Mouse (Mus musculus): ENCODE measurements at regions not wholly inside any gene's neighbourhood (a gene's known extent, or its start where the extent isn't known, plus 50 kb on each side); places are given as distances from the start of the nearest gene placed in this dataset.

DNA sequence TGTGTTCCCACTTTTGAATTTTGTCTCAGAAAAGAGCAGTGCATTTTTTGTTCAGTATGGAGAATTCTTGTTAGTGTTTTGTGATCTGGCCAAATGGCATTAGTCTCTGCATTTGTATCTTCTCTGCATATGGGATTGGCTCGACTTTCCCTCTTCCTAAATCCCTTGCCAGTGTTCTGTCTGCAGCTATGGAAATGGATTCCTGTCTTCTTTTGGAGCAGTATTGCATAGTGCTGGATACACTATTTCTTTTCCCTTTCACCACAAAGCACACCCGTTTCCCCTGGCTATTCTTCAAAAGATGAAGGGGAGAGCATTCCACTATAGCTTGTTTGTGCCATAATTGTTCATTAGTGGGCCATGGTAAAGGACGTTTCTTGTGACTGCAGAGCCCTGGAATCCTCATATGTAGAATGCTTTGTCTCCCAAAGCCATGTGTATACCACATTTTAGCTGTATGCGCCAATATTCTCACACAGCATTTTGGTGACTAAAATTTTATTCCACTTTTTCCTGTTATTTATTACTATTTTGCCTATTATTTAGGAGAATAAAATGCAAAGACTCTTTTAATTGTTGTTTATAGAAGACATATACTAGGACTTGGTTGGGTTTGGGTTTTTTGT lies 197.8 kb downstream of the Hs3st1 start:
- DNase-seq = no peak

DNA sequence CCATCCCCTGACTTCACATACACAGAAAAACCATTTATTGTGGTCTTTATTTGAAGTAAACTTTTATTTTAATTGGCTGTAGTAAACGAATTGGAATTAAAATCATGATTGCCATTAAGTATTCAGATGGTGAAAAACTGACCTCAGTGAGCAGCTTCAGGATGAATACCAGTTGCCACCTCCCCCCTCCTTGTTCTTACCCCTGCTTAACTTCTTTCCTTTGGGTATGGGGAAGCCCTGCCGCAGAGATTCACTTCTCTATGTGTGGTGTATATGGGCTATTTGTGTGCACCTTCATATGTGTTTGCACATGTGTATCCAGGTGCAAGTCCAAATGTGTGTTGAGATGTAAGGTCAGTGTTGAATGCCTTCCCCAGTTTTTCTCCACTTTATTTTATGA lies 218.2 kb downstream of the Hs3st1 start:
- no peak for DNase-seq

DNA sequence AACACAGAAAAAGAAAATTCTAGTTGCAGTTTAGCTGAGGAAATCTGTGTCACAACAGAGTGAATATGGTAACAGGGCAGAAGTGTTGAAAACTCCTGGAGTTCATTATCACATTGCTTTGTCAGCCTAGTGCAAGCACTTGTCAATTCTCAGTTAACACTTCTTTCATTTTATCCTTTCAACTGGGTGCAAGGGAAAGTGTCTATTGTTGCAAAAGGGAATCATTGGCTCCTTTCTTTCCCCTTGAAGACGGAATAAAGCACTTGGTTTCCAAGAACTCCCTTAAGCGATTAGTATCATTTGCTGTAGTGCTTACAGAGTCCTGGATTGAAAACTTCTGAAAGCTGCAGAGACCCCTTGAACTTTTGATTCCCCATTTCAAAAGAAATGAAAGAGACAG lies 218.9 kb downstream of the Hs3st1 start:
- no peak for DNase-seq

DNA sequence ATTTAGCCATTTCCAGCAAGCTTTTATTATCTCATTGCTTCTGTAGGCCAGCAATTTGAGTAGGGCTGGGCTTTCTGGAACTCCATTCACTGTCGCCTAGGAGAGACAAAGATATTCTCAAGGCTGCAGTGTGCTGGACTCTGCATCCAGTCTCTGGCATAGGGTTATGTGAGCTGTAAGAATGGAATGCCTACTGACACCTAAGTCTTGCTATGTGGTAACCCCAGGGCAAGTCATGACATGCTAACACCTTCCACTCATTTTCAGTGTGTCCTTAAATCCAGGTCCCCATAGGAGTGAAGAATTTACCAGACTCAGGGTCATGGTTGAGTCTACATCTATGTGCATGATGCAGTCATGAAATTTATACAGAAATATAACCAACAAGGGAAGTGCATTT lies 245.0 kb downstream of the Hs3st1 start:
- DNase-seq = no peak

DNA sequence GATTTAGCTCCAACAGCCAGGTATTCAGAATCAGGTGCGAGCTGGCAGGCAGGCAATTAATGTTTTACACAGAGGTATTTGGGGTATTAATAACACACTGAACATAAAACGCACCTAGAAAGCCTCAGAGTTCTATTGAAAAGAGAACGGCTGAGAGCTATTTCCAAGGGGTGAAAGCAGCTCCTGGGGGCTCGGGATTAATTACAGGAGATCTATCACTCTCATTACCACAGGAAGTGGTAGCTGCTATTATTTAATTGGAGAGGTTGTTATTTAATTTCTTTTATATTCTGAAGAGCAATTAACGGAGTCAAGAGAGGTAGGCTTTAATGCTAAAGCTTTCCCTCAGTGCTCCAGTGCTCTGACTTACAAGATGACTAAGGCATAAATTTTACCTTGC lies 272.5 kb downstream of the Hs3st1 start:
- no peak for DNase-seq

DNA sequence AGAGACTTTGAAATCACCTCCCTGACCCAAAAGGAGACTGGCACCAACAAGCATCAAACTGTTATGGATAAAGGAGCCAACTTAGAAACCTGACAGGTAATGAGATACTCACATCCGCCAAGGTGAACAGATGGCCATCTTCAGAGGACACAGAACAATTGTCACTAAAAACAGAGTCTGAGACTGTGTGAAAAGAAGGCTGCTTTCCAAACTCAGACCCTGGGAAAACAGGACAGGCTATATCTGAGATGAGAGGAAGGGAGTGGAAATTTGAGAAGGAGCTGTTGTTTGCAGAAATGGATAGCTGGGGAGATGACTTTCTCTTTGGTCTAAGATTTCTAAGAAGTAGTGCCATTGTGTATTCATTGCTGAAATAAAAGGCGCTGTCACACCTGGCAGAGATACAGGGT lies 297.2 kb downstream of the Hs3st1 start:
- no peak for DNase-seq

DNA sequence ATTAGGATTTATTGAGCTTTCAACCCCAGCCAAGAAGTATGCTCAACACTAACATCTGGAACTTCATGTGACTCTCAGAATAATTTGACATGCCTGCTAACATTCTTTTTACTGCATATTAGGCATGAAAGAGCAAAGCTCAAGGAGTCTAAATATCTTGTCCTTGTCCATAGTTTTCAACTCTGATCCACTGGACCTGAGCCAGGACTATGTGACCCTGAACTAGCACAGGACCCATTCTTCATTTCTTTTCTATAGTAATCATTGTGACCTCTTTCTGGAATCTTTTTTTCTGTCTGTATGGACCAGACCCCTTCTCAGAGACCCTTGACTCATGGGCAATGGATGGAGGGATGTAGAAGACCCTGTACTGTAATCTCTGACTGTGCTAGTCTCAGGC lies 301.6 kb downstream of the Hs3st1 start:
- DNase-seq = no peak

DNA sequence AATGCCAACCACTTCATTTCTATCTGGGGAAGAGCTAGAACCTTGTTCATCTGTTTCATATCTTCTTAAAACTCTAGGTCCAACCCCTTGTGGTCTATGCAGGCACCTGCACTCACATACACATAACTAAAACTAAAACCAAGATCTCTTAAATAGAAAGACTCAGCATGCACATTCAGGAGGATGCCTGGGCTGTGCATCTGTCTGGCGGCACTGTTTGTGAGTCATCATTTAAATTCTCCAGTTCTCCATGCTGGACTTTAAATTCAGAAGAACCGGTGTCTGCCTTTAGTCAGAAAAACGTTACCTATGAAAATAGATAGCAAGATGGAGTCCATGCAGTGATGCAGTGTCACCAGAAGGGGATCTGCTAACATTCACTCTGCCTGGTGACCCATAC lies 314.5 kb downstream of the Hs3st1 start:
- DNase-seq = no peak

DNA sequence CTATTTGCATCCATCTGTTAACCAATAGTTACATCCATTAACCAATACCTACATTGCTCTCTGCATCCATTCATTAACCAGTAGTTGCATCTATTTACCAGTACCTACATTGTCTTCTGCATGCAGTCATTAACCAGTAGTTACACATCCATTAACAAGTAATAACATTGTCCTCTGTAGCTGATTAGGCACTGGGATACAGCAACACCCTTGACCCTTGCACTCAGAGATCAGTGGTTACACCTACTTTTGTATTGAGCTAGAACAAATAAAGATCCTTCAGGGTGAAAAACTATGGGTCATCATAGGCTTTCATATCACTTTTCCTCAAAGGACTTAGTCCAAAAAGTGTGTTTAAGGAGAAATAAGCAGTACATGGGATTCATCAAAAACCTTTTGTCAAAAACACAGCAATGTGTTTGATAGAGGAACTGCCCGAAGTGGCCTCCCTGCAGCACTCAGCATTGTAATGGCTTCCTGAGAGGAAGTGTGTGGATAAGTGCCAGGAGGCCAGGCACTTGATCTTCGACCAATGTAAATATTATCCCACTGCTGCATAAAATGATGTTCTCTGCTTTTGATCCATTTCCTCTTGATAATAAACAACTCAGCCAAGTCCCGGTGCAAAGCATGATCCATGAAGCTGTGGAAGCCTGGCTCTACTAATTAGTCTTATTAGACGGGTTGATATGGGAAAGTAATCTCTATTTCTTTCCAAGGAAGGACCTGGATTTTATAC lies 317.6 kb downstream of the Hs3st1 start:
- peak; percentile 85 for DNase-seq

DNA sequence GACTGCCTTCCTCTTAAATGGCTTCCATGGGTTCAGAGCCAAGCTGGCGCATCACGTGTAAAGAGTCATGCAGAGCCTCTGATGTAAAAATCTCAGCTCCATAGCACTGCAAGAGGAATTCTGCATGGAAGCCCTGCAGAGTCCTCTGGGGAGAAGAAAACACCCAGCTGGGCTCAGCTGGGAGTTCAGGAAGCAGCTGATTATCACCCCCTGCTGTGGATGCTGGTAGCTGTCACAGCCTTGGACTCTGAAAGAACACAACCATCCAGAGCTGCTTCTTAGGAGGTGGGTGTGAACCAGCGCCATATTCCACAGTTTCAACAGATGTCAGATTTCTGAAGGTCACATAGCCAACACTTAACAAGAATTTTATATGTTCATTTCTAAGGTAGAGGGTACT lies 329.2 kb downstream of the Hs3st1 start:
- DNase-seq = peak; percentile 8

DNA sequence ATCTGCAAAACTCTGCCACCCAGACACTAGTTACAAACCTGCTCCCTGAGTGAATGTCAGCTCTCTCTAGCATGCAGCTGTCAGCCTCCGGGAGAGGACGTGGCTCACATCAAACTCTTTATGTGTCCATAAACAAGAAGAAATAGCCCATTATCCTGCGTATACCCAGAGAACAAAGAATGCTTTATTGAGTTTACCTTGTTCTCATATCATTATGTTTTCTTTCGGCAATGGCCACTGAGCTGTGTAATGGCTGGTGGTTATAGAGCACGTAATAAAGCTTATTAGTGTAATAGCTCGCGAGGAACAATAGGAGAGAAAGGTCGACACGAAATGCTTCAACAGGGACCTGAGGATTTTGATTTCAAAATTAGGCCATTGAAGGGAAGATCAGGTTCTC lies 331.6 kb downstream of the Hs3st1 start:
- no peak for DNase-seq

DNA sequence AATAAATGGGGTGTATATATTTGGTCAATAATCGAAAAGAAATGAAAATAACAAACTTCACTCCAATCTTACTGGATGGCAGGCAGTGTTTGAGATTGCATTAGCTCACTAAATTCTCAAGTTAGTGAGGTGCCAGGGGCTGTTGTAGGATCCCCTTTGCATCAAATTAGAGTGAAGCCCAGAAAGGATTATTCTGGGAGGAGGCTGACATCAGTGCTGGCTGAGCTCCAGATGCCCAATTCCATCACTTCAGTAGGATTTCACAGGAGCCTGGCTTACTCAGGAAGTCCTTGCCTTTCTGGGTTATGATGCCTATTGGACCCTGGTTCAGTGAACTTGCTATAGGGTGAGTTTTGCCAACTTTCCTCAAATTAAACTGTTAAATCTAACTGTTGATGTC lies 336.5 kb downstream of the Hs3st1 start:
- DNase-seq = no peak

DNA sequence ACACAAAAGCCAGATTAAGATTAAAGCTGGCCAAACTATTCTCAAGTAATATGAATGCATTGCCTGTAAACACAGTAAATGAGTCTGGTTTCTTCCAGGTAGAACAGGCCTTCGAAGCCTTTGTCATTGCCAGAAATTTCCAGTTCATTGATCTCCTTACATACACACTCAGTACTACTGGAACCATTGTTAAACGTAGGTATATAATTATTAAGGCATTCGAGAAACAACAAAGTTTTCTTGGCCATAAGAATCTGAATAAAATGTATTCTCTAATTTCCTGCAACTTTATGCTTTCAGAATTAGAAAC lies 337.5 kb downstream of the Hs3st1 start:
- no peak for DNase-seq

DNA sequence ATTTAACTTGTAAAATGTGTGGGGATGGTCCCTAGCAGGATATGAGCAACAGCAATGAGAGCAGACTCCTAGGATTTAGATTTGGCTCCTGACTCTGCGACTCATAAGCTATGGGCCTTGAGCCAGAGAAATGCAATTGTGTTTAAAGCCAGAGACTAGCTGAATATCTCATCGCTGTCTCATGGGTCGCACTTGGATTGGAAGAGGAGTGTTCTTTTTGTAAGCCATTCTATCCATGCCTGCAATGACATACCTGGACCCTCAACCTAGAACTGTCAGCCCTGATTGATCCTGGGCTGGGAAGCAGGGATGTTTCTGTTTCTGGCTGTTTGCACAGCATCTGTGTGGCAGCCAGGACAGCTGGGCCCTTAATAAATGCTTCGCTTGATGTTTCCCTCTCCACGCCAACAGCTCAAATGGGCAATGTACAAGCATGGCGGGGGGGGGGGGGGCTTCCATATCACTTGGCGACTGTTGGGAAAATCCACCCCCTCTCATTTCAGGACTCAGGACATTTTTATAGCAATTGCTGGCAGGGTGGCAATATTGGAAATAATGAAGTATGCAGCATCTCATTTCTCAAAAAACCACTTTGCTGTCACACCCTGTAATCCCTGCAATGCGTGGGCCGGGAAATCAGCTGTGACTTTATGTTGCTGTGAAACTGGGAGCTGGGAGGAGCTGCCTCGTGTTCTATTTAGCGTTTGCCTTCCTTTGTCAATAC lies 338.0 kb downstream of the Hs3st1 start:
- no peak for DNase-seq

DNA sequence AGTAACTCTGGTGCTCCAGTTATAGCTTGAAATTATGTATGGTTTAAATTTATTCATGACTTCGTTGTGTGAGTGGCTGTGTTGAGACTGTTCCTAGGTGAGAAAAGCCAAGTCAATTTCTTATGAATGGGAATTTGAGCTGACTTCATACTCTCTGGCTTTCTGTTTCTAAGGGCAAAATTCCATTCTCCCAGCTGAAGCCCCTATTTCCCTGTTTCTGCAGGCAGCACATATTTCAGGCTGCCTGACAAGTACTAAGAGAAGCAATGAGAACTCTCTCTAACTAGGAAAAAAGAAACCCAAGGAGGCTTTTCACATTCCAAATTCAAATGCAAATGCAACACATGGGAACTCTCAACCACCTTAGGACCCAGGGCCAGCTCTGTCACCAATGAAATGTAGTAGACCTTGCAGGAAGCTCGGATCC lies 338.7 kb downstream of the Hs3st1 start:
- DNase-seq = no peak

DNA sequence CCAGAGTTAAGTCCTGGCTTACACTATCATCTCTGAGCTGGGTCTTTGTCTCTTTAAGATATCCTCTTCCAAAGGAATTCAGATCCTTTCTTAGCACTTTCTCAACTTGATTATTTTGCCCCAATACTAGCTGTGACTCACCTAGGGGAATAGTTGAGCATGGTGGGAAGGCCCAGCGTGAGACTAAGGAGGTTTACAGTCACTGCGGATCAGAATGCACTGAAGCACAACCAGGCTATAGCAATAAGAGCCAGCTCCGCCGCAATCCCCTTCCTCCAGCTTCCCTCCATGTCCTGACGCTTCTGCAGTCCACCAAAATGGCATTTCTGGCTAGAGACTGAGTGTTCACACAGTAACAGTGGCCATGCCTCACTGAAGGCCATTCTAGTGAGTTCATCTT lies 342.5 kb downstream of the Hs3st1 start:
- DNase-seq = no peak

DNA sequence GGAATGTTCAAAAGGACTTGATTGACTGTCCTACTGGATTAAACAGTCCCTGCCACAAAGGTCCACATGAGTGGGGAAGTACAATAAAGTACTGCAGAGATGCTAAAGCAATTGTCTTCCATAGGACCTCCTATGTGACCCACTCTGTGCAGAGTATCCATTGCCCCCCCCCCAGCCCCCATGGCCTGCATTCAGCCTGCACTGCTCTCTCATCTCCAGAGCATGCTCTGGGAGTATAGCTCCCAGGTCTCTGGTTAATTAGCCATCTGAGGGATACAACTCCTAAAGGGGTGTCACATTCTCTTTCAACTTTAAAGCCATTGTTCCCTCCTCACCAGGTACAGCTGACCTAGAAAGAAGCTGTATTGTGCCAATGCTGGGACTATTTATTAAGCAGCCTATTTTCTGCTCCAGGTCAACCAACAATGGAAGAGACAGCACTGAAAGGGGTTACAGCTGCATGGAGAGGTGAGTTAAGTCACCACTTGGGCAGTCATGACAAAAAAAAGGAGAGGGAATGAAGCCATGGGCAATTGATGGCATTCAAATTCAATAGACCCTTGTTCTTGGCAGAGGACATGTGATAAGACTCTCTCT lies 364.8 kb downstream of the Hs3st1 start:
- no peak for DNase-seq

DNA sequence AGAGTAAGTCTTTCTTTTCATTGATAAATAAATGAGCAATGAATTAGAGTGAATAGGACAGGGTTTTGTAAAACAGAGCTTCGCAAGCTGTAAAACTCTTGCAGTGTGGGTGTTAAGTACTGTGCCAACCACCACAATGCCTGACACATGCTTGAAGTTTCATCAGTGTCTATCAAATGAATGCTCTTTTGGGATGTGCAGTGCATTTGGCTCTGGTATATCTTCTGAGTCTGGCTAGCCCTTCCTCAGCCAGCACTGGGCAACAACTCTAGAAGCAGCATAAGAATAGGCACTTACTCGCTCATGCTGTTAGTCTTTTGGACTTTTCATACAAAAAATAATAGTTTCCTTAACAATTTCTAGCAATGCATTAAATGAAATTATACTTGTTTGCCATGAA lies 370.9 kb downstream of the Hs3st1 start:
- no peak for DNase-seq

DNA sequence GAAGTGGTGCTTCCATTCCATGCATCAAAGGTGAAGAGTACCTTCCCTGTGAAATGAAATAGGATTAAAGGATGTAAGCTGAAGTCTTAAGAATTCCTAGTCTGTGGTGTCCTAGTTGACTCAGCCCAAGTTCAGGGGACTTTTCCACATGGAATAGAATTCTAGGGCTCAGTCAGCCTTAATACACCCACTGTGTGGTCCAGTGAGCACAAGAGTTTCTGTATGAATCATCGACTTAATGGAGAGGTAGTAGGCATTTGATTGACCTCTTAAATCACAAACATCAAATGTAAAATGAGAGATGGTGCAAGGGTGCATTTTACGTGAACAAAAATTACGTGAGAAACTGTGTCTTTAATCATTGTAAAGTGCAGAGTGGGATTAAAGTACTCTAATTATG lies 381.1 kb downstream of the Hs3st1 start:
- DNase-seq = no peak

DNA sequence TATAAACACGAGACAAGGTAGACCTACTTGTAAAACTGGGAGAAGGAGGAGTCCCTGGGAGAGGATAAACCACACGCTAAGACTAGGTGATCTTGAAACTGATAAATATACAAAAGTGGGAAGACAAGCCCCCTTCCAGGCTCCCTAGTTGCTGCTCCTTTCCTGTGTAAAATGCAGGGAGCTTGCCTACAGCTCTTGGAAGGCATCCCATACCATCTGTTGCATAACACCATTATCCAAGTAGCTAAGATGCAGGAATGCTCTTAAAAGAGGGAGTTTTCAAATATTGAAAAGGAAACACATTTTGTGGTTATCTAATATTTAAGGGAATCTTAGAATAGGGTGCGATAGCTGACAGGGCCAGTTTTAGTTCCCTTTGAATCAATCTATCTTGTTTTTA lies 406.6 kb downstream of the Hs3st1 start:
- DNase-seq = no peak

DNA sequence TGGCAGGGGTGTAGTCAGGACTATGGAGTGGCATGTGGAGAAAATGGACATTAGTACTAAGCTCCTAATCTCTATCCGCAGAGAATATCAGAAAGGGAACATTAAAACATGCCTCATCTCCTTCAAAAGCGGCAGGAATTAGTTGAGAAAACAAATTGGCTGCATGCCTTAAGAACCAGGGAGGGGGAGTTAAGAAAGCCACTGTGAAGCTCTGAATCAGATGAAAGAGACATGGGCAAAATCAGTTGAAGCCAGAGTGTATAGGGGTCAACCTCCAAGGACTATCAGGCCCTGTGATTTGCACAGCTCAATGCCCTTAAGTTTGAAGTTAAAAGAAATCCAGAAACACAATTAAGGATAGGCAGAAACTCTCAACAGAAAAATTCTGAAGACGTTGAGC lies 408.3 kb downstream of the Hs3st1 start:
- no peak for DNase-seq

DNA sequence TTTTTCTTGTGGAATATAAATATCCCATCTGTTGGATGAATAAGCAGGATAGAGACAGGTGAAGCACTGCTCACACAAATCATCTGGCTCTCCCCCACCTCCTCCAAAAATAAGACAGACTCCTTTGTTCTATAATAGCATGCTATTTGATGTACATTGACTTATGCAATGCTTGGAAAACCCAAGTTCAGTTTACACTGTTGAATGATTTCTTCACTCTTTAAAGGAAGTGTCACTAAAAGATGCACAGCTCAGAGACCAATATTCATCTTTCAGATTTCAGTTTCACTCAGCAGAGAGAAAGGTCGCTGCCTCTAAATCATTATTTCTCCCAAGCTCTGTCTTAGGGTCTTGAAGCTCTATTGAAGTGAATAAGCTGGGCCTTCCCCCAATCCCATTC lies 417.4 kb downstream of the Hs3st1 start:
- DNase-seq = no peak

DNA sequence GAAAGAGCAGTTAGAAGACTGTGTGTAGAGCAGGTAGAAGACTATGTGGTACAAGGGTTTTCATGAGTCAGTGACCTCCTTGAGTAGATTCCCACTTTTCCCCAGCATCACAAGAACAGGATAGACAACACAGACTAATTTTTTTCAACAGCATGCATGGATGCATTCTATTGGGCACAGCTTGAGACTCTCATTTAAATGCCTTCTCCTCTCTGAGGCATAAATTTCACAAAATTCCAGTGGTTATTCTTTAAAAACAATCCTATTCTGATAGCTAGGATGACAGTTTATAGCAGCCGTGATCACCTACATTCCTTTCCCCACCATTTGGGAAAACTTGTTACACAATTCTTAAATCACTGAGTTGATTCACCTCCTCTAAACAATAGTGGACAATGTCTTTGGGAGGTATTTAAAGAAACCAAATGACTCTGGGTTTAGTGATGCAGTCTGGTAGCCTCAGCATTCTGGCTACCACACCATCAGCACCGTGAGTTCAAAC lies 418.7 kb downstream of the Hs3st1 start:
- no peak for DNase-seq

DNA sequence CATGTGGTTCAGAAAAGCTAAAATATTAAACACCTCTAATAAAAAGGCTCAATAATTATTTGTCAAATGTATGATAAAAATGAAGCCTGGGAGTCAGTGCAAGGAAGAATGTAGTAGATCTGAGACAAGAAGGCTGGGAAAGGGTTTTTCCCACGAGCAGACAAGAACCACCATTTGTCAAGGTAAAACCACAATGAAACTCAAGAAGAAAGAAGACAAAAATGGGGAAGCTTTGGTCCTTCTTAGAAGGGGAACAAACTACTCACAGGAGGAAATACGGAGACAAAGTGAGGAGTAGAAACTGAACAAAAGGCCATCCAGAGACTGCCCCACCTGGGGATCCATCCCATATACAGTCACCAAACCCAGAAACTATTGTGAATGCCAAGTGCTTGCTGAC lies 420.0 kb downstream of the Hs3st1 start:
- DNase-seq = no peak
